Mouse (Mus musculus) heart, embryonic 12.5 days (tissue): ENCODE data around the gene Lgals1. TPM values are rescaled to one million over a fixed set of nuclear protein-coding genes. Genes with fewer than 3 reads are reported as not detected.

Experiments
- ATAC-seq: fragments of 200-750 bp; cut with Nextera tagmentation; 2 replicates; pipeline ENCODE4 v1.8.0; 2017; ENCODE audit warnings: moderate TSS enrichment, moderate library complexity; ENCODE audit not compliant: insufficient number of reproducible peaks, low FRiP score
- H3K27ac ChIP-seq: fragments of 300-500 bp; sonication (generic); 2 replicates; pipeline ENCODE4 v1.5.1; 2016; ENCODE audit warnings: mild to moderate bottlenecking, moderate library complexity; ENCODE audit not compliant: poor library complexity, severe bottlenecking
- H3K27me3 ChIP-seq: fragments of 300-500 bp; sonication (generic); replicated peaks from 2 replicates; pipeline ENCODE4 v1.6.1; 2016; ENCODE audit warnings: mild to moderate bottlenecking, moderate library complexity
- H3K36me3 ChIP-seq: fragments of 300-500 bp; sonication (generic); 2 replicates; pipeline ENCODE4 v1.6.1; 2016; ENCODE audit warnings: mild to moderate bottlenecking, moderate library complexity
- H3K4me1 ChIP-seq: fragments of 300-500 bp; sonication (generic); replicated peaks from 2 replicates; pipeline ENCODE4 v1.6.1; 2016; ENCODE audit warnings: mild to moderate bottlenecking
- H3K4me2 ChIP-seq: fragments of 300-500 bp; sonication (generic); 2 replicates; pipeline ENCODE4 v1.6.1; 2016; ENCODE audit warnings: mild to moderate bottlenecking, moderate library complexity
- H3K4me3 ChIP-seq: fragments of 300-500 bp; sonication (generic); 2 replicates; pipeline ENCODE4 v1.5.1; 2016; ENCODE audit warnings: mild to moderate bottlenecking
- H3K9ac ChIP-seq: fragments of 300-500 bp; sonication (generic); 2 replicates; pipeline ENCODE4 v1.6.1; 2016; ENCODE audit warnings: mild to moderate bottlenecking, moderate library complexity
- H3K9me3 ChIP-seq: fragments of 300-500 bp; sonication (generic); replicated peaks from 2 replicates; pipeline ENCODE4 v1.6.1; 2016; ENCODE audit warnings: mild to moderate bottlenecking, moderate library complexity
- WGBS: fragments of 180-500 bp; shearing (Covaris S2); methylation state at CpG from one replicate; pipeline ENCODE4 v1.1.7; 2016; 5-methylcytosine and 5-hydroxymethylcytosine counted together
- polyA plus RNA-seq: library from polyadenylated mRNA; unstranded; fragments of >200 nt; fragmentation: Nextera tagmentation; extraction: Ambion mirVana; gene quantifications from 2 replicates; pipeline ENCODE4 v1.2.1, GENCODE M21; 2016

The Lgals1 gene
- polyA plus RNA-seq, 1 experiment from 2014 or later: 690 TPM

DNA sequence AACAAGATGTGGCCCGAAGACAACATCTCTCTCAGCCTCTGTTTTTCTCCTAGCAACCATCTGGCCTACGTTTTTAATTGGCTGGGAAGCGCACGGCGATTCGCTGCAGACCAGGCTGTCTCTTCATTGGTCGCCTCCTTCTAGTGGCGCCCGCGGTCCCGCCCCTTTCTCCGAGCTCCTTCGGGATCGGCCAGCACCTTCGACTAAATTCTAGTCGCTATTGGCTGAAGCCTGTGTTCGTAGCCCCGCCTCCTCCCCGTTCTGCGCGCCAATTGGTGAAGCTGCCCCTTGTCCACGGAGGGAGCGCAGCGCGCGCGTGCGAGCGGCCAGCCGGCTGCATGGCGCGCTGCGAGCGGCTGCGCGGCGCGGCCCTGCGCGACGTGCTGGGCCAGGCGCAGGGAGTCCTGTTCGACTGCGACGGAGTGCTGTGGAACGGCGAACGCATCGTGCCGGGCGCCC lies 12.9 kb upstream of the Lgals1 start, which contains the start of gene Pdxp:
Pdxp (plus strand) TSS at position 288 of the 459 bp plus-strand sequence.
- Histone ChIP-seq H3K27me3 (no peaks in the 10 kb centered on the region), H3K9me3 (no peaks in the 10 kb centered on the region), H3K36me3 (peaks cover 41% of the 10 kb centered on the region), H3K27ac (peak within 1 kb of the TSS; percentile 70), H3K4me2 (peak within 1 kb of the TSS; percentile 94), H3K4me1 (peaks cover 24% of the 10 kb centered on the region), H3K4me3 (peak within 1 kb of the TSS; percentile 65), H3K9ac (peak within 1 kb of the TSS; percentile 85)
- WGBS: under 1% methylated on average over 51 of the region's 51 CpGs
- peak; percentile 90 for ATAC-seq

DNA sequence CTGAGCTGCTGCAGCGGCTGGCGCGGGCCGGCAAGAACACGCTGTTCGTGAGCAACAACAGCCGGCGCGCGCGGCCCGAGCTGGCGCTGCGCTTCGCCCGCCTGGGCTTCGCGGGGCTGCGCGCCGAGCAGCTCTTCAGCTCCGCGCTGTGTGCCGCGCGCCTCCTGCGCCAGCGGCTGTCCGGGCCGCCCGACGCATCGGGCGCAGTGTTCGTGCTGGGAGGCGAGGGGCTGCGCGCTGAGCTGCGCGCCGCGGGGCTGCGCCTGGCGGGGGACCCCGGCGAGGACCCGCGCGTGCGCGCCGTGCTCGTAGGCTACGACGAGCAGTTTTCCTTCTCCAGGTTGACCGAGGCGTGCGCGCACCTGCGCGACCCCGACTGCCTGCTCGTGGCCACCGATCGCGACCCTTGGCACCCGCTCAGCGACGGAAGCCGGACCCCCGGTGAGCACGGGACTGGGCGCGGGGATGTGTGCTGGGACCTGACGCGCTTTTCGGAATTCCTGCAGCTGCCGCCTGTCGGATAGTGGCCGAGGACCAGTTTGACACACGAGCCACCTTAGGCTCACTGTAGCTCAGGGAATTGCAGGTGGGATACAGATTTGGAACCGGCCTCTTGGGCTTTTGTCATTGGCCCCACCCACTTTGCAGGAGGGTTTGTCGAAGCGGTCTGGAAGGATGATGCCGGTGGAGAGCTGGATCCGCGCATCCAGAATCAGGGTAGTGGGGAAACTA lies 12.3 kb upstream of the Lgals1 start:
- peak overlapping the region; percentile 94 for H3K4me2 ChIP-seq
- peak overlapping the region; percentile 65 for H3K4me3 ChIP-seq
- no peaks in the 10 kb centered on the region for H3K9me3 ChIP-seq
- peak; percentile 54 for ATAC-seq
- peaks cover 40% of the 10 kb centered on the region for H3K36me3 ChIP-seq
- H3K27ac ChIP-seq: peak overlapping the region; percentile 70
- peak overlapping the region; percentile 85 for H3K9ac ChIP-seq
- no peaks in the 10 kb centered on the region for H3K27me3 ChIP-seq
- peaks cover 24% of the 10 kb centered on the region for H3K4me1 ChIP-seq
- WGBS: under 1% methylated on average over 87 of the region's 87 CpGs

DNA sequence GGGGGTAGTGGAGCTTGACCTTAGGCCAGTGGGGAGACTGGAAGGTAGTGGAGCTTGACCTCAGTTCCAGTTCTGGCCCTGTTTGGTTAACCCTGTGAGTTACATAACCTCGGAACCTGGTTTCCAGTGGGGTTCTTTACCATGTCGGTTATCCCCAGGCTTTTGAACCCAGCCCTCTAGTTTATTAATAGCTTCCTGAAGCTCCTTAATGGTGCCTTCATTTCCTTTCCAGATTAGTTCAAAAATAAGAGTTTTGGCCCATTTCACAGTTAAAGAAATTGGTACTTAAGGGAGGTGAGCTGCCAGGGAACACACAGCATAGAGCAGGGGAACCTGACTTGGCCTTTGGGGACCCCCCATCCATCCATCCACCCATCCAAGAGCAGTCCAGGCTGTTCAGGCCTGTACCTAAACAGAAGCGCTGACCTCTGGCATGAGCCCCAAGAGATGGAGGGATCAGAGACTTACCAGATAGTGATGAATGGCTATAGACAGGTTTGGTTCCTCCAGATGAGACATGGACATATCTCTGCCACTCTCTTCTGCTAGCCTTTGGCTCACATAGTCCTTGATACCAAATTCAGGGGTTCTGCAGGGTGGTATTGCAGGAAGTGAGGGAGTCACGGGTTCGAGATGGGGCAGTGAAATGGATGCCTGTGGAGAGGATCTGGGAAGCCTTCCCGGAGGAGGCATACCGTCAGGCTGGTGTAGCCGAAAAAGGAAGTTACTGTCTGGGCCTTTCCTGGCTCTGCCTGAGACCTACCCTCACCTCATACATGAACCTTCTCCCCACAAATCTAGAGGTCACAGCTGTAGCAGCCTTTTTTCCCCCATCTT lies 11.5 kb upstream of the Lgals1 start:
- Histone ChIP-seq H3K27ac (no peak overlapping the region), H3K9me3 (no peaks in the 10 kb centered on the region)
- 50% methylated on average over 8 of the region's 8 CpGs for WGBS

DNA sequence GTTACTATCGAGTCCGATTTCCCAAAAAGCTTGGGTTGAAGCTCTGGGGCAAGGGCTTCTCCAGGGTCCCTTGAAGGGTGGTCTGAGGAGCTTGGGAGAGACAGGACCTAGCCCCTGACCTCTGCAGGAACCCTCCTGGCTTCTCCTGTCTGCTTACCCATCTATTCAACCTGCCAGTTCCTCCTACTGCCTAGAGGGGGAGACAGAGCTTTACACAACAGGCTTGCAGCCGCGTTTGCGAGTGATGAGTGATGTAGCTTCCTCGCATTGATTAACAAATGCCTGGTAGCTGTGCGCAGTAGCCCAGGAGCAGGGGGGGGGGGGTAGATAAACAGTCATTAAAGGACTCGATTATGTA lies 10.9 kb upstream of the Lgals1 start:
- WGBS: 5% methylated on average over 8 of the region's 8 CpGs
- Histone ChIP-seq H3K27me3 (no peaks in the 10 kb centered on the region), H3K9ac (no peak overlapping the region), H3K4me3 (peak overlapping the region; percentile 65), H3K27ac (no peak overlapping the region), H3K4me1 (peaks cover 33% of the 10 kb centered on the region), H3K9me3 (no peaks in the 10 kb centered on the region), H3K4me2 (peak overlapping the region; percentile 94), H3K36me3 (peaks cover 28% of the 10 kb centered on the region)
- ATAC-seq: no peak

More for the DNA sequence above, 11.5 kb upstream of the Lgals1 start:
- Histone ChIP-seq H3K4me1 (peaks cover 30% of the 10 kb centered on the region), H3K27me3 (no peaks in the 10 kb centered on the region), H3K9ac (peak overlapping the region; percentile 85), H3K36me3 (peaks cover 34% of the 10 kb centered on the region), H3K4me3 (peak overlapping the region; percentile 65), H3K4me2 (peak overlapping the region; percentile 94)
- ATAC-seq: no peak

DNA sequence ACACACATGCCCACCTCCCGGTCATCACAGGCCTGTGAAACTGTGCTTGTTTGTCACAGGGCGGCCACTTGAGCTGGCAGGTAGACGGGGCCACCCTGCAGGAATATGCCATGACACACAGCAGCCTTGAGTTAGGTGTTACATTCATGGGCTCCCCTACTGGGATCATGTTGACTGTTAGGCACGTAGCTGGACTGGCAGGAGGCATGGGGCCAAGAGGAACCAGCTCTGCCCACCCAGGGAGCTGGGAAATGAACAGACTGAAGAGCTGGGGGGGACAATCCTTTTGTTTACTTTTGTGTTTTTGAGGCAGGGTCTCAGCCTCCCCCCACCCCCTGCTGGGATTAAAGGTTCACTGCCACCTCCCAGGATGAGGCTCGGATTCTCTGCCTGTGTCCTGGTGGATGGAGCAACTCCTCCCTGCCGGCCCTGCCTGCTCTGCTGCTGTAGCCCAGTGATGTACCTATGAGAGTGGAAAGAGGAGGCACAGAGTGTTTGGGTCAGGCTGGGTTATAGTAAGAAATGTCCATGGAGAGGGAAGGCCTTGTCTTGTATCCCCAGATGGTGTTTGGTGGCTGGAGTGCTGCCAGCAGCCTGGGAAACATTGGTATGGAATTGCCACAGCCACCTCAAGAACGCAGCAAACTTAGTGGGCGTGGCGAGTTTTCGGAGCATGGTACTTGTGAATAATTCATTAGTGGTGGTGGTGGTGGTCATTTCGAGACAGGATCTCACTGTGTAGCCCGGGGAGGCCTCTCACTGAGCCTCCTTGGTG lies 10.3 kb upstream of the Lgals1 start:
- WGBS: 65% methylated on average over 12 of the region's 12 CpGs
- Histone ChIP-seq H3K27ac (no peak overlapping the region), H3K4me1 (peaks cover 33% of the 10 kb centered on the region), H3K4me2 (peak overlapping the region; percentile 94), H3K4me3 (peak overlapping the region; percentile 65), H3K36me3 (peaks cover 22% of the 10 kb centered on the region), H3K27me3 (no peaks in the 10 kb centered on the region), H3K9ac (peak overlapping the region; percentile 53), H3K9me3 (no peaks in the 10 kb centered on the region)
- ATAC-seq: no peak

DNA sequence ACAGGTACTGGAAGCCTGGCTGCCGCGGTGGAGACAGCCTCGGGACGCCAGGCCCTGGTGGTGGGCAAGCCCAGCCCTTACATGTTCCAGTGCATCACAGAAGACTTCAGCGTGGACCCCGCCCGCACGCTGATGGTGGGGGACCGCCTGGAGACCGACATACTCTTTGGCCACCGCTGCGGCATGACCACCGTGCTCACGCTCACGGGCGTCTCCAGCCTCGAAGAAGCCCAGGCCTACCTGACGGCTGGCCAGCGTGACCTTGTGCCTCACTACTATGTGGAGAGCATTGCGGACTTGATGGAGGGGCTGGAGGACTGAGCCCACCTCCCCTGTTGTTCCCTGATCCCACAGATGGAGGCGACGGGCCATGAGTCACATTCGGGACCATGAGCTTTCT lies 8.4 kb upstream of the Lgals1 start:
- 0 out of 2 replicates have a peak overlapping the region, but pooled peaks have one; percentile 0 for H3K9ac ChIP-seq
- H3K4me3 ChIP-seq: no peak overlapping the region
- no peaks in the 10 kb centered on the region for H3K9me3 ChIP-seq
- no peaks in the 10 kb centered on the region for H3K27me3 ChIP-seq
- ATAC-seq: no peak
- no peak overlapping the region for H3K4me2 ChIP-seq
- H3K4me1 ChIP-seq: peaks cover 33% of the 10 kb centered on the region
- no peak overlapping the region for H3K27ac ChIP-seq
- WGBS: 90% methylated on average over 23 of the region's 23 CpGs
- H3K36me3 ChIP-seq: peaks cover 15% of the 10 kb centered on the region

DNA sequence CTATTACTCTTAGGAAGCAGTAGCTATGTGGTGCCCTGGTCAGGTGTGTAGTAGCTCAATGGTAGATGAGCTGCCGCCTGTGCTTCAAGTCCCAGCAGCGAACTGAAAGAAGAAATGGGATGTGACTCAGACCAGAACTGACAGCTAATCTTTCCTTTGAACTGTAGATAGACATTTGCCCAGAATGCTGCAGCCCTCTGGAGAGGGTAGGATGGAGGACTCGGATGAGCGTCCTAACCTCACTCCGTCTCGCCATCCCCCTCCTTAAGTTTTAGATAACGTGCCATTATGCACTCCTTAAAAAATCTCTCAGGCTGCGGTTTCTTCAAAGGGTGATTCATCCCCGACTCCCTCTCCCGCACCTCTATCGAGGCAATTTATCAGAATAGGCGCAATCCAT lies 6.6 kb upstream of the Lgals1 start:
- Histone ChIP-seq H3K4me3 (no peak overlapping the region), H3K27ac (no peak overlapping the region), H3K27me3 (no peaks in the 10 kb centered on the region), H3K9ac (no peak overlapping the region), H3K4me1 (peaks cover 29% of the 10 kb centered on the region), H3K9me3 (no peaks in the 10 kb centered on the region), H3K4me2 (no peak overlapping the region), H3K36me3 (peaks cover 15% of the 10 kb centered on the region)
- 56% methylated on average over 12 of the region's 12 CpGs for WGBS
- no peak for ATAC-seq

DNA sequence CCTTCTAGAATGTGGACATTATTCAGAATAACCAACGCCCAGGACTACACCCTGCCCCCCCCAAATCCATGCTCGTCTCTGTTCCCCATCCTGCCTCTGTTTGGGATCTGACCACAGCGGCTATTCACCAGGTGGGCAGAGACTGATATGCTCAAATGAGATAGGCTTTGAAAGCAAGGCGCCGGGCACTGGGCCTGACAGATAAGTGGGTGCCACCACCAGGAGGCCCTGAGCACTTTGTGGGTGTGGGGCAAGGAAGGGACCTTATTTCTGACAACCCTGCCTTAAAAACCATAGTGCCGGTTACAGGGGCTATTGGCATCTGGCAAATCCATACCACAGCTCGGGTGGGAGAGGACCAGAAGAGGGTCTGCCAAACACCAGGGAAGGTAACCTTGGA lies 3.8 kb upstream of the Lgals1 start:
- peaks cover 12% of the 10 kb centered on the region for H3K36me3 ChIP-seq
- no peak overlapping the region for H3K27ac ChIP-seq
- no peaks in the 10 kb centered on the region for H3K9me3 ChIP-seq
- H3K9ac ChIP-seq: no peak overlapping the region
- no peak overlapping the region for H3K4me2 ChIP-seq
- no peaks in the 10 kb centered on the region for H3K27me3 ChIP-seq
- WGBS: 72% methylated on average over 7 of the region's 7 CpGs
- peaks cover 37% of the 10 kb centered on the region for H3K4me1 ChIP-seq
- no peak overlapping the region for H3K4me3 ChIP-seq
- ATAC-seq: peak; percentile 34; the same call in 1 of the 2 replicates

DNA sequence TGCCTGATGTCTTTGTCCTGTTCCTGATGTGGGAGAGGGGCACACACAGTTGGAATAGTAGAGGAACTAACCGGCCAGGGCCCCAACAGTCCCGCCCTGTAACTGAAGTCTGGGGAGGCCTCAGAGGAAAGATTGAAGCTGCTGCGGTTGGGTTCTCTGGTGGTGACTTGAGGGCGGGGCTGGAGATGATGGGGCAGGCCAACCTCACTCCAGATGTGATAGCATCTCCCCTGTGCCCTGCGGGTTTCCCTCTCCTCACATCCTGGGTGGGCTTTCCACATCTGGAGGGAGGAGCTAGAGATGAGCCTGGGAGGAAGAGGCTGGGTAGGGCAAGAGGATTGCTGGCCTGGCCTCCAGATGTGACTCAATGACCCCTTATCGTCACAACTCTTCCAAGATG lies 2.9 kb upstream of the Lgals1 start:
- Histone ChIP-seq H3K4me2 (no peak overlapping the region), H3K9ac (no peak overlapping the region), H3K36me3 (peaks cover 7% of the 10 kb centered on the region), H3K9me3 (no peaks in the 10 kb centered on the region), H3K4me1 (peaks cover 41% of the 10 kb centered on the region), H3K4me3 (no peak overlapping the region), H3K27ac (no peak overlapping the region), H3K27me3 (no peaks in the 10 kb centered on the region)
- ATAC-seq: no peak
- WGBS: 56% methylated on average over 6 of the region's 6 CpGs

DNA sequence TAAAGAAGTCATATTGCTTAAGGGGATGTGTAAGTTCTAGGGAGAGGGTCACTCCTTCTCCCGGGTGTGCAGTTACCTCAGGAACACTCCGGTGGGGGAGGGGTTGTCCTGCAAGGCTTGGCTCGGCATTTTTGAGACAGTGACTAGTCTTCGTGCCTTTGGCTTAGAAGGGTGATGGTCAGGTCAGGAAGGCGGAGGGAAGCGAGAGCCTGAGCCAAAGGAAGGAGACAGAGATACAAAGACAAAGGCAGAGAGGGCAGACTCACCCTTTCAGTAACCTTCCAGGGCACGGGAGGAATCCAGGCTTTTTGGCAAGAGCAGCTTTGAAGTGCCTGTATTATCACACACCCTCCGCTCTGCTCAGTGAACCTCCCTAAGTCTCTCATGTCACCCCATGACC lies 1.4 kb upstream of the Lgals1 start:
- no peak overlapping the region for H3K4me2 ChIP-seq
- H3K9me3 ChIP-seq: no peaks in the 10 kb centered on the region
- WGBS: 30% methylated on average over 8 of the region's 8 CpGs
- peaks cover 11% of the 10 kb centered on the region for H3K36me3 ChIP-seq
- H3K9ac ChIP-seq: peak overlapping the region; percentile 61; the same call in 1 of the 2 replicates
- no peaks in the 10 kb centered on the region for H3K27me3 ChIP-seq
- H3K4me1 ChIP-seq: peaks cover 36% of the 10 kb centered on the region
- peak overlapping the region; percentile 96 for H3K27ac ChIP-seq
- no peak overlapping the region for H3K4me3 ChIP-seq
- no peak for ATAC-seq
